Mouse (Mus musculus) midbrain, embryonic 14.5 days (tissue): ENCODE results near the gene 1700021F05Rik. TPM values are rescaled to one million over a fixed set of nuclear protein-coding genes. Genes with fewer than 3 reads are reported as not detected.
A peak's percentile ranks its signal among the peaks of the same experiment; 100 is the strongest.

Source experiments
- ATAC-seq: fragments of 200-750 bp; cut with Nextera tagmentation; 2 replicates; pipeline ENCODE4 v1.8.0; 2017; ENCODE audit warnings: moderate number of reproducible peaks, moderate library complexity; ENCODE audit not compliant: low FRiP score, low TSS enrichment
- DNase-seq: peaks from one replicate; pipeline ENCODE4 v3.0.0-alpha.2; 2015
- H3K27ac ChIP-seq: fragments of 300-500 bp; sonication (generic); replicated peaks from 2 replicates; pipeline ENCODE4 v1.5.1; 2014; ENCODE audit warnings: mild to moderate bottlenecking, low read depth, low read length, moderate library complexity
- H3K27me3 ChIP-seq: fragments of 300-500 bp; sonication (generic); 2 replicates; pipeline ENCODE4 v1.6.1; 2014; ENCODE audit warnings: low read length, control low read depth, mixed read lengths; ENCODE audit not compliant: control insufficient read depth, insufficient read depth
- H3K36me3 ChIP-seq: fragments of 300-500 bp; sonication (generic); 2 replicates; pipeline ENCODE4 v1.6.1; 2014; ENCODE audit warnings: low read length, control low read depth; ENCODE audit not compliant: control insufficient read depth, insufficient read depth
- H3K4me1 ChIP-seq: fragments of 300-500 bp; sonication (generic); 2 replicates; pipeline ENCODE4 v1.6.1; 2014; ENCODE audit warnings: mild to moderate bottlenecking, antibody characterized with exemption, low read length, control low read depth; ENCODE audit not compliant: control insufficient read depth, insufficient read depth
- H3K4me2 ChIP-seq: fragments of 300-500 bp; sonication (generic); 2 replicates; pipeline ENCODE4 v1.6.1; 2014; ENCODE audit warnings: mild to moderate bottlenecking, low read length, moderate library complexity
- H3K4me3 ChIP-seq: fragments of 300-500 bp; sonication (generic); replicated peaks from 2 replicates; pipeline ENCODE4 v1.5.1; 2014; ENCODE audit warnings: low read depth, low read length
- H3K9ac ChIP-seq: fragments of 300-500 bp; sonication (generic); replicated peaks from 2 replicates; pipeline ENCODE4 v1.6.1; 2014; ENCODE audit warnings: mild to moderate bottlenecking, low read length, moderate library complexity
- H3K9me3 ChIP-seq: fragments of 300-500 bp; sonication (generic); 2 replicates; pipeline ENCODE4 v1.6.1; 2016; ENCODE audit warnings: low read length, control low read depth, mixed read lengths; ENCODE audit not compliant: control insufficient read depth
- WGBS: fragments of 180-500 bp; shearing (Covaris S2); extraction: QIAGEN DNeasy Blood & Tissue Kit; methylation state at CpG from one replicate; pipeline ENCODE4 v1.1.7; 2014; 5-methylcytosine and 5-hydroxymethylcytosine counted together
- polyA plus RNA-seq: library from polyadenylated mRNA; unstranded; fragments of >200 nt; fragmentation: Nextera tagmentation; extraction: Ambion mirVana; gene quantifications from 2 replicates; pipeline ENCODE4 v1.2.1, GENCODE M21; 2014

The 1700021F05Rik gene
- polyA plus RNA-seq: 67.8 and 69.6 TPM in 2 replicates

DNA sequence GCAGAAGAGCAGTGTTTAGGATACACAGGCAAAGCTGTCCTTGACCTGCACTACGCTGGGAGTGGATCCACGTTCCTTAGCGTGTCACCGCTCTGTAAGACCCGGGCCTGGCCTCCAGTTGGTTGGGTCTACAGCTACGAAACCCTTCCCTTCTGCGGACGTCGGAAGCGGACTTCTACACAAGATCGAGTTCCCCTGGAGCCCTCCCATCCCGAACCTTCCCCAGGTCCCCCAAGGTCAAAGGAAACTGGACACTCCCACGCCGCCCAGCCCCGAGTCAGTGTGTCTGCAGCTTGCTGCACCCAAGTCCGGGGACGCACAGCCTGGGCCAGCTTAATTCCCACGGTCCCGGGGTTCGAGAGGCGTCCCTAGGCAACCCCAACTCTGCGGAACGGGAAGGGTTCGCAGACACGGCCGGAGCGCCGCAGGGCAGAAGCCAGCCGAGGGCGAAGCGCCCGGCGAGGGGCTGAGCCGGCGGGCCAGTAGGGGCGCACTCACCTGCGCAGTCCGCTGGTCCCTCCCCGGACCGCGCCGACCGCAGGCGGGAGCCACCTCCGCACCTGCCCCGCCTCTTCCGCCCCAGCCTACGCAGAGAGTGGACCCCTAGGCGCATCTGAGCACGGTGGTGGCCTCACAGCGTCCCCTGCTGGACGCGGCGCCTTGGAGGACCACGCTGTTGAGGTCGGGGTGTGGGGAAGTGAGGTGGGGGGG is at the start of gene 1700021F05Rik:
Gene 1700021F05Rik (minus strand): TSS at position 553 of the 711 bp plus-strand sequence.
- Histone ChIP-seq H3K27me3 (no peaks in the 10 kb centered on the region), H3K27ac (peak within 1 kb of the TSS; percentile 46; the same call in 1 of the 2 replicates), H3K4me1 (peaks cover 8% of the 10 kb centered on the region), H3K36me3 (0 out of 2 replicates have a peak, but pooled peaks cover 7% of the 10 kb centered on the region), H3K9me3 (no peaks in the 10 kb centered on the region), H3K4me3 (peak within 1 kb of the TSS; percentile 64), H3K9ac (peak within 1 kb of the TSS; percentile 84), H3K4me2 (peak within 1 kb of the TSS; percentile 58)
- DNase-seq: peak; percentile 96
- 1% methylated on average over 56 of the region's 56 CpGs for whole genome bisulfite sequencing
- peak; percentile 98 for ATAC-seq

- ATAC-seq: no peak
- no peak overlapping the region for H3K9ac ChIP-seq
- no peaks in the 10 kb centered on the region for H3K27me3 ChIP-seq
- 73% methylated on average over 8 of the region's 8 CpGs for WGBS
- H3K4me1 ChIP-seq: no peaks in the 10 kb centered on the region
- H3K36me3 ChIP-seq: peaks cover 18% of the 10 kb centered on the region
- no peak overlapping the region for H3K4me3 ChIP-seq
- no peak for DNase-seq
- no peak overlapping the region for H3K4me2 ChIP-seq
- no peak overlapping the region for H3K27ac ChIP-seq
- H3K9me3 ChIP-seq: no peaks in the 10 kb centered on the region
These were observed 47.8 kb upstream of the 1700021F05Rik start for GRCm38 (mm10) chr10:43588470-43589177.

GRCm38 (mm10) chr10:43584538-43584937 is 43.7 kb upstream of the 1700021F05Rik start:
- Histone ChIP-seq H3K9me3 (no peaks in the 10 kb centered on the region), H3K4me3 (no peak overlapping the region), H3K27me3 (no peaks in the 10 kb centered on the region), H3K4me1 (peaks cover 7% of the 10 kb centered on the region; the same call in 1 of the 2 replicates), H3K36me3 (peaks cover 32% of the 10 kb centered on the region), H3K4me2 (no peak overlapping the region), H3K27ac (no peak overlapping the region), H3K9ac (no peak overlapping the region)
- WGBS: 93% methylated on average over 4 of the region's 4 CpGs
- DNase-seq (no peak), ATAC-seq (no peak)

GRCm38 (mm10) chr10:43581260-43581659 is 40.5 kb upstream of the 1700021F05Rik start:
- ATAC-seq (no peak), DNase-seq (peak; percentile 46)
- H3K27ac ChIP-seq: peak overlapping the region; percentile 99
- peaks cover 21% of the 10 kb centered on the region for H3K4me1 ChIP-seq
- no peaks in the 10 kb centered on the region for H3K9me3 ChIP-seq
- peak overlapping the region; percentile 84 for H3K4me3 ChIP-seq
- H3K9ac ChIP-seq: peak overlapping the region; percentile 98
- peaks cover 3% of the 10 kb centered on the region; the same call in 1 of the 2 replicates for H3K27me3 ChIP-seq
- H3K36me3 ChIP-seq: peaks cover 32% of the 10 kb centered on the region
- H3K4me2 ChIP-seq: peak overlapping the region; percentile 84
- WGBS: 18% methylated on average over 3 of the region's 3 CpGs

- ATAC-seq (peak; percentile 44), DNase-seq (peak; percentile 92)
- no peaks in the 10 kb centered on the region for H3K9me3 ChIP-seq
- H3K4me1 ChIP-seq: peaks cover 21% of the 10 kb centered on the region
- WGBS: under 1% methylated on average over 15 of the region's 15 CpGs
- H3K27me3 ChIP-seq: peaks cover 3% of the 10 kb centered on the region; the same call in 1 of the 2 replicates
- peak overlapping the region; percentile 84 for H3K4me2 ChIP-seq
- H3K36me3 ChIP-seq: peaks cover 29% of the 10 kb centered on the region
- H3K27ac ChIP-seq: peak overlapping the region; percentile 99
- H3K4me3 ChIP-seq: peak overlapping the region; percentile 84
- peak overlapping the region; percentile 98 for H3K9ac ChIP-seq
These were observed 39.9 kb upstream of the 1700021F05Rik start for GRCm38 (mm10) chr10:43580649-43581078.

GRCm38 (mm10) chr10:43579381-43580261 is 38.8 kb upstream of the 1700021F05Rik start:
- DNase-seq (peak; percentile 84), ATAC-seq (peak; percentile 32)
- Histone ChIP-seq H3K9me3 (no peaks in the 10 kb centered on the region), H3K9ac (peak overlapping the region; percentile 98), H3K4me1 (peaks cover 21% of the 10 kb centered on the region), H3K36me3 (peaks cover 24% of the 10 kb centered on the region), H3K4me3 (peak overlapping the region; percentile 84), H3K27me3 (peaks cover 3% of the 10 kb centered on the region; the same call in 1 of the 2 replicates), H3K4me2 (peak overlapping the region; percentile 84), H3K27ac (peak overlapping the region; percentile 99)
- under 1% methylated on average over 49 of the region's 49 CpGs for WGBS

DNA sequence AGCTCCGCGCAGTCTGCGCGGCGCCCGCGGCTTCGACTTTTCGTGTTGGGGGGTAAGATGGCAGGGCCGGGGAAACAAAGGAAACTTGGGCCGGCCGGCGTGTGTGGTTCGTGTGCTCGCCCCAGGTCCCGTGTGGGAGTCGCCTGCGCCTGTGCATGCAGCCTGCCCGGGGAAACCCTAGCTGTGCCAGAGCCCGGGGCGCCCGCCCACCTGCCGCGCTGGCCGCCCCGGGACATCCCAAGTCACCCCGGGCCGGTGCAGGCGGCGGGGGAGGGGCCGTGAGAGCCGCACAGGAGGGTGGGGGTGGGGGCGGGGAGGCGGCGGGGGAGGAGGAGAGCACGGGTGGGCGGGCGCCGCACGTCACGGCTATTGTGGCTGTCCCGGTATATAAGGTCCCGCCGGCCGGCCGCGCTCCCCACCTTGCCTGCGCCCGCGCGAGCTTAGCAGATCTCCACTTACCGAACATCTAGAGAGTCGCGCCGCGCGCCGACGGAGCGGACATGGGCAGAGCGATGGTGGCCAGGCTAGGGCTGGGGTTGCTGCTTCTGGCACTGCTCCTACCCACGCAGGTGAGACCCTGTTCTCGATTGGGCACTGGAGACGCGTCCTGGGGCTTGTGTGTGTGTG is 38.1 kb upstream of the 1700021F05Rik start:
- DNase-seq: peak; percentile 94
- Histone ChIP-seq H3K4me2 (peak overlapping the region; percentile 84), H3K27ac (peak overlapping the region; percentile 99), H3K4me3 (peak overlapping the region; percentile 84), H3K27me3 (peaks cover 3% of the 10 kb centered on the region; the same call in 1 of the 2 replicates), H3K9ac (peak overlapping the region; percentile 98), H3K9me3 (no peaks in the 10 kb centered on the region), H3K4me1 (peaks cover 21% of the 10 kb centered on the region), H3K36me3 (peaks cover 16% of the 10 kb centered on the region)
- ATAC-seq: peak; percentile 88
- WGBS: under 1% methylated on average over 52 of the region's 65 CpGs
